Mouse (Mus musculus) liver, embryonic 12.5 days (tissue): Measurements from ENCODE around the gene Cln5. TPM values are rescaled to one million over a fixed set of nuclear protein-coding genes. Genes with fewer than 3 reads are reported as not detected.

Source experiments
- ATAC-seq: fragments of 200-750 bp; cut with Nextera tagmentation; 2 replicates; pipeline ENCODE4 v1.8.0; 2017; ENCODE audit warnings: moderate number of reproducible peaks, mild to moderate bottlenecking, moderate library complexity
- H3K27ac ChIP-seq: fragments of 300-500 bp; sonication (generic); 2 replicates; pipeline ENCODE4 v1.5.1; 2016; ENCODE audit warnings: mild to moderate bottlenecking
- H3K27me3 ChIP-seq: fragments of 300-500 bp; sonication (generic); replicated peaks from 2 replicates; pipeline ENCODE4 v1.6.1; 2016; ENCODE audit warnings: mild to moderate bottlenecking, moderate library complexity
- H3K36me3 ChIP-seq: fragments of 300-500 bp; sonication (generic); 2 replicates; pipeline ENCODE4 v1.6.1; 2016; ENCODE audit warnings: mild to moderate bottlenecking, moderate library complexity
- H3K4me1 ChIP-seq: fragments of 300-500 bp; sonication (generic); 2 replicates; pipeline ENCODE4 v1.6.1; 2016
- H3K4me2 ChIP-seq: fragments of 300-500 bp; sonication (generic); 2 replicates; pipeline ENCODE4 v1.6.1; 2016; ENCODE audit warnings: mild to moderate bottlenecking, moderate library complexity
- H3K4me3 ChIP-seq: fragments of 300-500 bp; sonication (generic); 2 replicates; pipeline ENCODE4 v1.5.1; 2016; ENCODE audit warnings: mild to moderate bottlenecking, moderate library complexity
- H3K9ac ChIP-seq: fragments of 300-500 bp; sonication (generic); 2 replicates; pipeline ENCODE4 v1.6.1; 2016; ENCODE audit warnings: mild to moderate bottlenecking, moderate library complexity
- H3K9me3 ChIP-seq: fragments of 300-500 bp; sonication (generic); replicated peaks from 2 replicates; pipeline ENCODE4 v1.6.1; 2016; ENCODE audit warnings: mild to moderate bottlenecking, moderate library complexity
- WGBS: fragments of 180-500 bp; shearing (Covaris S2); methylation state at CpG from one replicate; pipeline ENCODE4 v1.1.7; 2016; ENCODE audit not compliant: insufficient replicate concordance; 5-methylcytosine and 5-hydroxymethylcytosine counted together
- polyA plus RNA-seq: library from polyadenylated mRNA; unstranded; fragments of >200 nt; fragmentation: Nextera tagmentation; extraction: Ambion mirVana; gene quantifications from 2 replicates; pipeline ENCODE4 v1.2.1, GENCODE M21; 2016

Cln5 gene
- polyA plus RNA-seq, 1 experiment from 2014 or later: 23.2 TPM

DNA sequence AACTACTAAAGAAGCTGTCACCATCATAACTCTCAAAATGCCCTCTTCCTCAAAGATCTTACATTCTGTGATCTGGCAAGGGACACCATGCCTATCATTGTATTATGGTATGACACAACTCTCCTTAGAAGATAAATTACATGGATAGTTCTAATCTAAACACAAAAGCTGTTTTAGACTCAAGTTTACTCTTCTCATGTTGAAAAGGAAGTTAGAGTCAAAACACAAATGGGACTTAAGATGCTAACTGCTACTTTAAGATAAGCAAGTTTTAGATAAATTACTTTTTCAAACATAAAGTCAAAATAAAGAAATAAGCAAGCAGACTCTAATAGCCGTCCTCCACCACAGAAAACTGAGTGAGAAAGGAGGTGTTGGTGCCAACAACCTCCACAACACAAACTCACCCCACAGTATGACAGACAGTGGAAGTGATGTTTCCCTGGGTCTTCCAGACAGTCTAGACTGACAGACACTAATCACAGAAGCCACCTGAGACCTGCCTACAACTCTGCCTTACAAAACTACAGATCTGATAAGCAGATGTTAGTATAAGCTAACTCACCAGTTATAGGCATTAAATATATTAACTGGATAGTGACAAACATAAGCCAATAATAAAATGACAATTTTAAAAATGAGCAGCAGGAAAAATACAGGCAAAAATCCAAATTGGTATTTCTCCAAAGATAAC is 16.0 kb downstream of the Cln5 start:
- Histone ChIP-seq H3K27me3 (no peaks in the 10 kb centered on the region), H3K36me3 (peaks cover 74% of the 10 kb centered on the region), H3K4me1 (peaks cover 43% of the 10 kb centered on the region), H3K9me3 (no peaks in the 10 kb centered on the region), H3K27ac (peak overlapping the region; percentile 95), H3K4me2 (peak overlapping the region; percentile 48), H3K4me3 (no peak overlapping the region), H3K9ac (peak overlapping the region; percentile 53; the same call in 1 of the 2 replicates)
- WGBS: 67% methylated on average over 1 of the region's 1 CpGs
- peak; percentile 53 for ATAC-seq

DNA sequence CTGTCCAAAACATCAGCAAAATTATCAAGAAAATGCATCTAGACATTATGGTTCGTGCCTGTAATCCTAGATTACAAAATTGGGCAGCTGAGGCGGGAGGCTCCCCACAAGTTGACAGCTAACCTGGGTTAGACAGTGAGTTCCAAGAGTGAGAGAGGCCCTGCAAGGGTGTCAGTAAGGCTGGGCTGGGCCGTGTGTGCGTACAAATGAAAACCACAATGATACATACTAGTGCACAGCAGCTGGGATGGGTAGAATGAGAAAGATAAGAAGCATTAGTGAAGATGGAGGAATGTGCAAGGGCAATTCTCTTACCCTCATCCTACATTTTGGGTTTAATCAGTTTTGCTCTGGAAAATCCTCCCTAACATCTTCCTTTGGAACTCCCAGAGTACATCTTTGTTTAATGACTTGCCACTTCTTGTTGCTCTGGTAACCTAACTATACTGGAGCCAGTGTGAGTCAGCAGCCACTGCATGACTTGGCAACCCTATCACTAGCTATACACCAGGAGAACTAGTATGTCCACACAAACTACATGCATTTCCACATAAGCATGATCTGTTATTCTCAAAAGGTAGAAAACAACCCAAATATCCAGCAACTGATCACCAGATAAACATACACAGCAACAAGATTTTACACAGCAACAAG is 16.8 kb downstream of the Cln5 start:
- Histone ChIP-seq H3K4me1 (peaks cover 46% of the 10 kb centered on the region), H3K9ac (no peak overlapping the region), H3K36me3 (peaks cover 78% of the 10 kb centered on the region), H3K4me2 (peak overlapping the region; percentile 48), H3K4me3 (peak overlapping the region; percentile 10; the same call in 1 of the 2 replicates), H3K27ac (peak overlapping the region; percentile 95), H3K9me3 (no peaks in the 10 kb centered on the region), H3K27me3 (no peaks in the 10 kb centered on the region)
- 29% methylated on average over 4 of the region's 4 CpGs for WGBS
- peak; percentile 97 for ATAC-seq

DNA sequence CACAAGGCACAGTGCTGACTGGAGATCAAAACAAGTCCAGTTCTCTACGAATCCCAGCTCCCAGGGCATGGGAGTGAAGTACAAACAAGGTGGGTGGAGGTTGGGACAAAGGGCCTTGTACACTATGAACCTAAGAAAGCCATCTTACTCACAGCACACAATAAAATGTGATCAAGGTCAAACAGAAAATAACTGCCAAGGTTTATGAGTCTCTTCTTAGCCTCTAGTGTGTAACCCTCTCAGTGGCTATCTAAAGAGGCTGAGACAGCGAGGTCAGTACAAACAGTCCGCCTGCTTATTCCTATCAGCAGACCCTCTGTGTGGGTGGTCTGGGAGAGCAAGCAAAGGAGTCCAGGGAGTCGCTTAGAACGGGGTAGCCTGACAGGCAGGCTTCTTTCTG is 17.8 kb downstream of the Cln5 start:
- Histone ChIP-seq H3K27me3 (no peaks in the 10 kb centered on the region), H3K4me2 (no peak overlapping the region; the same call in 1 of the 2 replicates), H3K4me3 (no peak overlapping the region), H3K9me3 (no peaks in the 10 kb centered on the region), H3K4me1 (peaks cover 50% of the 10 kb centered on the region), H3K9ac (0 out of 2 replicates have a peak overlapping the region, but pooled peaks have one; percentile 31), H3K36me3 (peaks cover 80% of the 10 kb centered on the region), H3K27ac (peak overlapping the region; percentile 95)
- 81% methylated on average over 5 of the region's 5 CpGs for WGBS
- ATAC-seq: no peak

DNA sequence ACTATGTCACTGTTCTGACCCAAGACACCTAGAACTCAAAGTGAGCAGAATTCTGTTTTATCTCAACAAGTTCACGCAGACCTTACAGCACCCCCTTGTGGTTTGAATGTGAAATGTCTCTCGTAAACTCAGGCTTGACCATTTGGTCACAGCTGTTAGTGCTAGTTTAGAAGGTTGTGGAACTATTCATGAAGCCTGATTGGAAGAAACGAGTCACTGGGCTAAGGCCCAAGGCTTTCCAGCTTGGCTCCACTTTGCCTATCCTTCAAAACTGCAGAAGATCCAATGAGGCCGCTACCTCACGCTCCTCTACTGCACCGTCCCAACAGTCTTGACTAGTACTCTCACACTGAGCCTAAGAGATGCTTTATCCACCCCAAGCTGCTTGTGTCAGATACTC is 18.6 kb downstream of the Cln5 start:
- peak overlapping the region; percentile 40; the same call in 1 of the 2 replicates for H3K27ac ChIP-seq
- no peak overlapping the region for H3K4me3 ChIP-seq
- WGBS: 62% methylated on average over 6 of the region's 6 CpGs
- peaks cover 55% of the 10 kb centered on the region for H3K4me1 ChIP-seq
- ATAC-seq: no peak
- no peak overlapping the region for H3K4me2 ChIP-seq
- H3K36me3 ChIP-seq: peaks cover 79% of the 10 kb centered on the region
- H3K9me3 ChIP-seq: no peaks in the 10 kb centered on the region
- H3K27me3 ChIP-seq: no peaks in the 10 kb centered on the region
- H3K9ac ChIP-seq: no peak overlapping the region

DNA sequence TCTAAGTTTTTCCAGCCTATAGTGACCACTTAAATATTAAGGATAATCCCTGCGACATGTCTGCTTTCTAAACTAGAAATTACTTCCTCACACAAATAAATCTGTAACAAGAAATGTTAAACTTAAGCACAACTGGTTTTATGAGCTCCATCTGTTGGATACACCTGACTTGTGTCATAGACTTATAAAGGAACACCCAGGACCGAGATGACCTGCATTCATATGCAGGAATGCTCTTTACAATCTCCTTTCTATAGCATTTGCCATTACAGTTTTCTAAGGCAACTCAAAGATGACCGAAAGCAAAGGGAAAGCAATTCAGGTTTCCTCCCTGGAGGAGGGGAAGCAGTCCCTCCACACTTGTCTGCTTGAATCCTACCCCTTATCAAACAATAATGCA is 23.2 kb downstream of the Cln5 start:
- H3K9me3 ChIP-seq: no peaks in the 10 kb centered on the region
- peaks cover 73% of the 10 kb centered on the region for H3K36me3 ChIP-seq
- no peak overlapping the region for H3K9ac ChIP-seq
- no peak overlapping the region for H3K4me2 ChIP-seq
- 87% methylated on average over 3 of the region's 3 CpGs for WGBS
- no peak overlapping the region for H3K27ac ChIP-seq
- H3K4me1 ChIP-seq: peaks cover 54% of the 10 kb centered on the region
- no peak overlapping the region for H3K4me3 ChIP-seq
- no peak for ATAC-seq
- H3K27me3 ChIP-seq: no peaks in the 10 kb centered on the region

DNA sequence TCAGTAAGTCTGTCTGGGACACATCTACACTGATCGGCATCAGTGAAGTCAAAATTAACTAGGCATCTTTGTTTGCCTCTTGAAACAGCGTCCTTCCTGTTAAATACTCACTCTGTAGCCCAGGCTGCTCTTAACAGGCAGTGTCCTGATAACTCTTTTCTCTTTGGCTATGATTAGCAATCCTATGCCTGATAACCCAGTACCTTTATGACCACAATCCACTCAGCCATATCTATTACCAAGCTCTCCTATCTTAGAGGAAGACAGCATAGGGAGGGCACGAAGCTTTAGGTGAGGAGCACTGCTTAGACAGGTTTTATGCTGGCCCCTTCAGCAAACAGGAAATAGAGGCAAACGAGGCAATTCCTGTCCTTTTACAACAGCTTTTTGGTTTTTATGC is 23.7 kb downstream of the Cln5 start:
- Histone ChIP-seq H3K27ac (no peak overlapping the region), H3K4me3 (no peak overlapping the region), H3K9me3 (no peaks in the 10 kb centered on the region), H3K36me3 (peaks cover 68% of the 10 kb centered on the region), H3K4me2 (no peak overlapping the region), H3K27me3 (no peaks in the 10 kb centered on the region), H3K9ac (no peak overlapping the region), H3K4me1 (peaks cover 52% of the 10 kb centered on the region)
- ATAC-seq: no peak
- WGBS: 39% methylated on average over 4 of the region's 4 CpGs

DNA sequence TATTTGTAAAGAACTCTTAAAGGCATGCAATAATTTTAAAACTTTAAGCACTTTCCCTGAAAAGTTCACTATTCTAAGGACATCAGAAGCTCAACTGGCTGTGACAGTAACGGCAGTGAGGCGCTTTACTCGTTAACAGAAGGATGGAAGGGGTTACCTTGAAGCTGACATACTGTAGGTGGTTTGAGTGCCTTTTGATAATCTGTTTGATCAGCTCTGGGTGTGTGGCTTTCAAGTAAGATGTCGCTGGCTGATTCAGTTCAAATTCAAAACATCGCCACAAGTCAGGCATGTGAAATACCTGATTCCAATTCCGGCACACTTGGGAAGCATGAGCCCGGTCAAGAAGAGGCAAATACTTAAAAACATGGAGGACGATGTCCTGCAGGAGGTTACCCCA is 25.0 kb downstream of the Cln5 start:
- no peak overlapping the region for H3K4me3 ChIP-seq
- 85% methylated on average over 8 of the region's 8 CpGs for WGBS
- no peaks in the 10 kb centered on the region for H3K27me3 ChIP-seq
- H3K27ac ChIP-seq: no peak overlapping the region
- no peaks in the 10 kb centered on the region for H3K9me3 ChIP-seq
- no peak overlapping the region for H3K9ac ChIP-seq
- no peak for ATAC-seq
- H3K4me2 ChIP-seq: no peak overlapping the region
- H3K36me3 ChIP-seq: peaks cover 59% of the 10 kb centered on the region
- peaks cover 48% of the 10 kb centered on the region for H3K4me1 ChIP-seq

DNA sequence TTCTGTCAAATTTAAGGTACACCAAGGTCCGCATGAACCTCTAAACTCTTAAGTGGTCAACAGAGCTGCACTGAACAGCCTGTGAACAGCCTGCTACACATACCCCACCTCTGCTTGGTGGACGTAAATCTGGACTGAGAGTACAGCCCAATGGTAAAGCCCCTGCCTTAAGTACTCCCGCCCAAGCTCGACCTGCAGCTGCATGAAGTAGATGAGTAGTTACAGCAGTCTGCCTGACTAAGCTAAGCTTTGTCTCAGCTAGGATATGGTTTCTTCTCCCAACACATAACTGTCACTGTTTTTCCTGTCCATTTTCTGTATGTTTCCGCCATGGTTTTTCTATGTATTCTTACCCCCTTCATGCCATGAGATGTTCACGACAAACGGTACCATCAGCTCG is 25.8 kb downstream of the Cln5 start:
- H3K9me3 ChIP-seq: no peaks in the 10 kb centered on the region
- no peak overlapping the region for H3K9ac ChIP-seq
- ATAC-seq: no peak
- H3K36me3 ChIP-seq: peaks cover 55% of the 10 kb centered on the region
- H3K4me3 ChIP-seq: no peak overlapping the region
- peaks cover 52% of the 10 kb centered on the region for H3K4me1 ChIP-seq
- no peaks in the 10 kb centered on the region for H3K27me3 ChIP-seq
- no peak overlapping the region for H3K27ac ChIP-seq
- 91% methylated on average over 8 of the region's 8 CpGs for WGBS
- no peak overlapping the region for H3K4me2 ChIP-seq

DNA sequence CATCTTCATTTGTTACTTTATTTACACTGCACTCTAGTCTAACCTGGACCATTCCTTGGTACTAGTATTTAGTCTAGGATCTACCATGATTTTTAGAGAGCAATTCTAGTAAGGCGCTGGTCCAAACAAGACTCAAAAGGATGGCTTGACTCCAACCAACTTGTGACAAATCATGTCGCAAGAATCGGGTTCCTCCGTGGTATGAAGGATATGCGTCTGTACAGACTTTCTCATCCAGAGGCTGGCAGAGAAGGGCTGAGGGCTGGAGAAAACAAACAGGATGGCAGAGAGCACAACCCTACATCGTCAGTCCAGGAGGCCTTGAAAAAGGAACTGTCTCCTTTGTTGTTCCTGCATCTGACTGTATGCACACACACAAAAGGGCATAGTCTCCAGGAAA is 26.6 kb downstream of the Cln5 start:
- H3K27me3 ChIP-seq: no peaks in the 10 kb centered on the region
- H3K9me3 ChIP-seq: no peaks in the 10 kb centered on the region
- H3K4me3 ChIP-seq: no peak overlapping the region
- 74% methylated on average over 6 of the region's 6 CpGs for WGBS
- peaks cover 51% of the 10 kb centered on the region for H3K4me1 ChIP-seq
- no peak overlapping the region for H3K9ac ChIP-seq
- H3K27ac ChIP-seq: no peak overlapping the region
- no peak overlapping the region for H3K4me2 ChIP-seq
- H3K36me3 ChIP-seq: peaks cover 47% of the 10 kb centered on the region
- ATAC-seq: no peak

DNA sequence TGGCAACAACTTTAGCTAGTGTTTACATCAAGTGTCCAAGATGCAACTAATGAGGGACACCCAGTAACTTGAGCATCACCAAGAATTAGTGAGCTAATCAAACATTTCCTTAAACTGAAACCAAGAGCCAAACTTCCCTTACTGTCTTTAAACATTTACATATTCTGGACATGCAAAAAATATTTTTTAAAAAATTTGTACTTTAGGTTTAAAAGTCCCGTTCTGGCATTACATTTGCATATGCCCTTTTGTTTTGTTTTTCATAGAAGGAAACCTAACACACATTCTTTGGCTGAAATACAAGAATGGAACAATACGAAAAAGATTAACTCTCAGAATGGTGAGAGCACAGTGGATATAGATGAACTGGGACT is 28.2 kb downstream of the Cln5 start:
- H3K4me3 ChIP-seq: peak overlapping the region; percentile 90
- WGBS: 5% methylated on average over 2 of the region's 2 CpGs
- peak overlapping the region; percentile 99 for H3K9ac ChIP-seq
- H3K9me3 ChIP-seq: no peaks in the 10 kb centered on the region
- H3K4me1 ChIP-seq: peaks cover 45% of the 10 kb centered on the region
- H3K27me3 ChIP-seq: no peaks in the 10 kb centered on the region
- H3K4me2 ChIP-seq: peak overlapping the region; percentile 76
- peaks cover 34% of the 10 kb centered on the region for H3K36me3 ChIP-seq
- peak overlapping the region; percentile 100 for H3K27ac ChIP-seq
- ATAC-seq: no peak

DNA sequence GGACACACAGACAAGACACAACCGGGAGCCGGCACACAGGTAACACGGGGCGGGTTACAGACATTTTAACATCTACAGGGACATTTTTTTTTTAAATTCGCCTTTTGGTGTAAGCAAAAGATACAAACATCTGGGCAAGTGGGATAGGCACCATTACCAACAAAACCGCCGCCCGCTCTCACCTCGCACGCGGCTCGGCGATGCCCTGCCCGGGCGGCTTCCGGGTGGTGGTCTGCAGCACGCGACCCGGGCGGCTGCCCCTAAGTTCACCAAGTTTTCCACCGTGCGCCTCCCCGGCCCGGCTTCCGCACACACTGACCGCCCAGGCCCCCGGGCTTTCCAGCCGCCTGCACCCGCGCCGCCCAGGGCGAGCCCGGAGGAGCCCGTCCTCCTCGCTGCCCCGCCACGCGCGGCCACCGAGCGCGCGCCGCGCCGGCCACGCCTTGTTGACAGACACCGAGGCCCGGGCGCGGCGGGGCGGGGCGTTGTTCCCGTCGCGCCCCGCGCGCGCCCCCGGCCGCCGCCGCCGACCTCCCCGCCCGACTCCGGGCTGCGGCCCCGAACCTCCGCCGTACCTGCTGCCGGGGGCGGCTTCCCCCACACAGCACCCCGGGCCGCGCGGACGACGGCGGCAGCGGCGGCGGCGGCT is 28.7 kb downstream of the Cln5 start:
- H3K4me1 ChIP-seq: peaks cover 39% of the 10 kb centered on the region
- 1% methylated on average over 73 of the region's 86 CpGs for WGBS
- H3K4me3 ChIP-seq: peak overlapping the region; percentile 90
- peak overlapping the region; percentile 76 for H3K4me2 ChIP-seq
- H3K9ac ChIP-seq: peak overlapping the region; percentile 99
- peak; percentile 86 for ATAC-seq
- H3K27ac ChIP-seq: peak overlapping the region; percentile 100
- H3K27me3 ChIP-seq: no peaks in the 10 kb centered on the region
- H3K36me3 ChIP-seq: peaks cover 30% of the 10 kb centered on the region
- no peaks in the 10 kb centered on the region for H3K9me3 ChIP-seq

DNA sequence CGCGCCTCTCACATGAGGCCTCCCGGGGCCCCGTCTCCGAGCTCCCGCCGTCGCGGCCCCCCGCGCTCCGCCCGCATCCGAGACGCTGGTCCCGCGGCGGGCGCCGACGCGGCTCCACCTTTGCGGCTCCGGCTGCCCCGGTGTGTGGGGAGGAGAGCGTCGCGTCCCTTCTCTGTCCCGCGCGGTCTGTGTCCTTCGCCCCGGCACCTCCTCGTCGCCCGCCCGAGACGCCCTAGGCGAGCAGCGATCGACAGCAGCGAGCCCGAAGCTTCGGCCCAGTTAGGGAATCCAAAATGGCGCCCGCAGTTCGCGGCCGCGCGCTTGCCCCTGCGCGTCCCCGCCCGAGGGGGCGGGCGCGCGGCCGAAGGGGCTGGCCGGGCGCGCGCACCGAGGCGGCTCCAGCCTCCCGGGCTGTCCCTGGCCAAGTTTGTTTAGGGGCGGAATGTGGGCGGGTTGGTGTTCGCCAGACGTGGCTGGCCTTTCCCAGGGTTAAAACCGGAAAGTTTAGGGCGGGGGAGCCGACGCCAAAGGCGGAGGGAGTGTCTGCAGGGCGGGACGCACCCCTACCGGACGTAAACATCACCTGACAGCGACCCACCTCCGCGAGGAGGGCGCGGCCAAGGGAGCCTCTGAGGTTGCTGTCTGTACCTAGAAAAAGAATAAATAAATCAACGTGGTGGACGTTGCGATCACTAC is 29.4 kb downstream of the Cln5 start, which contains the start of gene Fbxl3:
TSS of gene Fbxl3 (minus strand) at position 329 of the 696 bp plus-strand sequence.
- H3K9me3 ChIP-seq: no peaks in the 10 kb centered on the region
- ATAC-seq: peak; percentile 88
- under 1% methylated on average over 87 of the region's 88 CpGs for WGBS

More for the DNA sequence above, 29.4 kb downstream of the Cln5 start, which contains the start of gene Fbxl3:
- Histone ChIP-seq H3K4me3 (peak within 1 kb of the TSS; percentile 90), H3K4me1 (peaks cover 33% of the 10 kb centered on the region), H3K4me2 (peak within 1 kb of the TSS; percentile 76), H3K27me3 (no peaks in the 10 kb centered on the region), H3K36me3 (peaks cover 24% of the 10 kb centered on the region), H3K9ac (peak within 1 kb of the TSS; percentile 99), H3K27ac (peak within 1 kb of the TSS; percentile 100)
